Mouse (Mus musculus): ENCODE measurements around the gene Rbfox3.

- TF ChIP-seq CTCF (IDR thresholded peaks at IDR 0.05; ENCODE audit: low read depth, low read length) (no peak), GATA2 (IDR thresholded peaks at IDR 0.05; ENCODE audit: borderline replicate concordance, low read depth, low read length) (no peak), GATA1 (IDR thresholded peaks at IDR 0.05; ENCODE audit: borderline replicate concordance, low read length) (no peak), TAL1 (conservative IDR thresholded peaks at IDR 0.05; ENCODE audit: low read depth, low read length) (no peak)
These were observed 5.1 kb upstream of the Rbfox3 start for GRCm38 (mm10) chr11:118916423-118917030.

All from G1E (cell line).